Mouse (Mus musculus): ENCODE results near the gene Vangl1.

Vangl1 gene

DNA sequence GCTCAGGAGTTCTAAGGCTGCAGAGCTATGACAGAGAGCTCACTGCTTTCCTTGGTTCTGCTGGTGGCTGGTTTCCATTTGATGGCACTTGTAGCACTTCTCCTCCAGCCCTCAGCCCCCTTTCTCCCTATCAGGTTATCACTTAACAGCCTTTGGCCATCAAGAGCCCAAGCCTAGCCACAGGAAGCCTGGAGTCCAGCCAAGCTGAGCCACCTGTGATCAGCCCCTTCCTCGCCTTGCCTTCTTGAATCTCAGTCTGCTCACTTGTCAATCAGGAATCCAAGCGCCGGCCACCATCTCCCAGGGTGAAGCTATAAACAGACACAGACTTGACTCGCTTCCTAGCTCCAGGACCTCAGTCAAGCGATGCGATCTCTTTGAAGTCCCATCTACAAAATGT is 6.0 kb downstream of the Vangl1 start:
- DNase-seq (ENCODE audit: low read depth, low spot score) = no peak

DNA sequence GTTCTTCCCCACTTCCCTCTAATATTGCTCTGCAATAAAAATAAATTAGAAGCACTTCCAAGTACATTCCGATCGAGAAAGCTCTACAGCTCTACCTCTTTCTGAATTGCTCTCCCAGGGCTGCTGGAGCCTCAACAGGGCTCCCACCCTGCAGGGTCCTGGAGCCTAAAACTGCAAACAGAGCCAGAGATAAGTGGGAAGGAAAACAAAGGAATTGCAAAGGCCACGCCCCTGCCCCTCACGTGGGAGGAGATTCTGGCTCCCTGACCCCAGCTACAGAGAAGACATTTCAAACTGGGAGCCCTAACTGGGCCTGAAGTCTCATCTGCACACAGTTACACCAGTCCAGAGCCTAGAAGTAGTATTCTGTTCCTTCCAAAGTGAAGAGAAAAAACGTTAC is 6.7 kb downstream of the Vangl1 start:
- no peak for DNase-seq (ENCODE audit: low read depth, low spot score)

DNA sequence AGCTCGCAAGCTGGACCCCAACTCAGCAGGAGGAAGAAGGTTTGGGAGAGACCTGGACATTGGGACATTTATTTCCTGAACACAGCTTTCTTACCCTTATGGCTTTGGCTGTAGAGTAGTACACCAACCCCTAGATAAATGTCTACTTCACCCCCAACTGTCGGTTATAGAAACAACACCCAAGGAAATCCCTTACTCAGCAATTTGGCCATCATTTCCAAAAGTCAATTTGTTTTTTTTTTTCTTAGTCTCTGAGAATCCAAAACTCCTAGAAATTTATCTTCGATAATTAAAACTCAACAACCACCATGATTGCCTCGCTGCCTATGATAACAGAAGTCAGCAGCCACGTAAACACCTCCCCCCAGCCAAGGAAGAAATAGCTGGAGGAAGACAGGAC is 7.3 kb downstream of the Vangl1 start:
- no peak for DNase-seq (ENCODE audit: low read depth, low spot score)

DNA sequence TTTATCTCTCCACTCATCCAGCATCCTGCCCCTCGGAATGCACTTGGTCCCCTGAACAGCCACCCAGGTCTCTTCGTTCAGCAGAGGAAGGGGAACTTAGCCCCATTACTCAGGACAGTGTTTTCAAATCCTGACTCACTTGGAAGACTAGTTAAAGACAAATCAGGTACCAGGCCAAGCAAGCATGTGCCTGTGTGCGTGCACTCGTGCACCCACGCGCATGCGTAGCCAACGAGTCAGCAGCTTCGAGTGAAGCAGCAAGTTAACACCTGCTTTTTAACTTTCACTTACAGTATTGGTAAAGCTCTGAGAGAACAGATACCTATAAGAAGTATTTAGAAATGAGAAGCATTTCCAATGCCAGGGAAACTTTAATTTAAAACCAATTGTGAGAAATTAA is 8.3 kb downstream of the Vangl1 start:
- DNase-seq (ENCODE audit: low read depth, low spot score) = no peak

DNA sequence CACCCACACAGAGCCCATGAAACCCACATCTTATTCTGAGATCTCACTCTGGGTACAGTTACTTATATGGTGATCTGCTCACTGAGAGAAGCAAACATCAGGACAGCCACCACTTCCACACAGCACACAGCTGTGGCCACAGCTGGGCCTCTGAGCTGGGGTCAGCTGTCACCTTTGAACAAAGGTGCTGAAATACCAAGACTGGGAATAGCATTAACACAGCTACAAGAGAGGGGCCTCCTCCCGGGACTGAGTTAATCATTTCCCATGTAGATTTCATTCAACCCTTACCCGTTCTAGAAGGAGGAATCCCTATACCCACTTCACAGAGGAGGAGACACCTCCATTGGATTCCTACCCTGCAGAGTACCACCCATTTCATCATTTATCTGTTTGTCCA is 8.7 kb downstream of the Vangl1 start:
- DNase-seq (ENCODE audit: low read depth, low spot score) = no peak

DNA sequence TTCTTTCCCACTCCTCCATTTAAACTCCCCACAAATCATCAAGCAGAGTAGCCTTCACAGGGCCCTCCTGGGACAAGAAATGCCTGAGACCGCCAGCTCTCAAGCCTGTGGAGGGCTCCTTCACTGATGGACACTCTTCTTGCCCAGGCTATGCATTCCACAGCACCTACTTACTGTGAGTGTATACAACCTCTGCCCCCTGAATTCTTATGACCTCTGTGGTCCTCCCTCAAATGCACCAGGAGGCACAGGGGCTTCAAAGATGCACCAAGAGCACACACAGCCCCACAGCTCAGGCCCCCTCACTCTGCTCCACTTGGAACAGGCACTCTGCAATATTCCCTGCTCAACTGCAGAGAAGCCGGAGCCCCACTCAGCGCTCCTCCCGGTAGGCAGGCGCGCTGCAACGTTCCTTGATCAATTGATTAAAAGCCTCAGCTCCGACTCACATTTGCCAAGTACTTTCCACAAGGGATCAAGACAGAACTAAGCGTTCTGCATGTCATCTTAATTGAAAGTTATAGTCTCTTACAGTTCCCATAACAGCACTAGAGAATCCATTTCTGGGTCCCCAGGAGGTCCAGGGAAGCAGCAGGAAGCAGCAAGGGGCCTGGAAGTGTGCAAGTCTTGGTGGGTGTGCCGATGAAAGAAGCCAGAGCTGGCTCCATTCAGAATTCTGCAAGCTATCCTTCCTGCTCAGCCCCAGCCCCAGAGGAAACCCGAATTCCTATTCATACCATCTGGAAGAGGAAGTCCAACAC is 10.0 kb downstream of the Vangl1 start:
- no peak for DNase-seq (ENCODE audit: low read depth, low spot score)

DNA sequence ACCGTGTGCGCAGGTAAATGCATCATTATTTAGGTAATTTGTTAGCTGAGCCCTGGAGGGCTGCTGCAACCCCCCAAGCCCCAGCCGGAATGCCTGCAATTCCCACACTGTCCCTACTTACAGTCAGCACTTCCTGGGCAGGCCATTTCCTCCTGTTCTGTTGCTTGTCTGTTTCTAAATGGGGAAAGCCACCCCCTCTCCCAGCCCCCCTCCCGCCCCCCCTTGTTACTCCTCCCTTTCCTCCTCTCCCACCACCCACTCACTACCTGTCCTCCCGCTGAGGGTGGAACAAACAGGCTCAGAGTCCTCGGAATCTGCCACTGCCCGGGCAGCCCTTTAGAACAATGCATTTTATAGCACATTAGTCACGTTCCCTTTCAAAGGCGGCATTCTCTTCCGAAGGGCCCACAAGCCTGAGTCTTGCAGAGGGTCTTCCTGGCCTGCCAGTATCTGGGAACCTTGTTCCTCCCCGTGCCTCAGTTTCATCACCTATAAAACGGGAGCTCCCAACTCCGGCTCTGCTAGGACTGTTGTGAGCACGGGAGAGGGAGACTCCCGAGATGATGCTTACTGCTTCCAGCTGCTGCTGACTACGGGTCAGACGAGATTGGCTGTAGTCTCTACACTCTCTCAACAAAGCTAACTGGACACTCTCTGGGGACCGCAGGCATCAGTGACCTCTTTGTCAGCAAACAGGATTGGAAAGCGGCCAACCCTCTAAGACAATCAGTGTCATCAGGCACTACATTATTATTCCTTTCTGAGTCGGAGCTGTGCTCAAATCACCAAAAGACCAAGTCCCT is 10.8 kb downstream of the Vangl1 start:
- DNase-seq (ENCODE audit: low read depth, low spot score) = peak; percentile 67

DNA sequence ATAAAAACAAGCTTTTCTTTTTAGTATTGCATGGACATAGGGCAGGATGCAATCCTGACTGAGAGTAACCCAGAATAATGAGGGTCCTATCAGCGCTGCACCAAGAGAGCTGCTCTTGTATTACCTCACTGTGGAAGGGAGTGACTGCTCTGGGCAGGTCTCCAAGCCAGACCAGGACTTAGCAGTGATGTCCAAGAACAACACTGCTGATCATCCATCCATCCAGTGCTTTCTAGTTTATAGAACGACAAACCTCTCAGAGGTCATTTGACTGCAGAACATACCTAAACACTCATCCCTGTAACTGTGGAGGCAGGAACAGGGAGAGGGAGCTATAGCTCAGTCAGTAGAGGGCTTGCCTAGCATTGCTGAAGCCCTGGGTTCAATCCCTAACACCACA is 11.9 kb downstream of the Vangl1 start:
- no peak for DNase-seq (ENCODE audit: low read depth, low spot score)

DNA sequence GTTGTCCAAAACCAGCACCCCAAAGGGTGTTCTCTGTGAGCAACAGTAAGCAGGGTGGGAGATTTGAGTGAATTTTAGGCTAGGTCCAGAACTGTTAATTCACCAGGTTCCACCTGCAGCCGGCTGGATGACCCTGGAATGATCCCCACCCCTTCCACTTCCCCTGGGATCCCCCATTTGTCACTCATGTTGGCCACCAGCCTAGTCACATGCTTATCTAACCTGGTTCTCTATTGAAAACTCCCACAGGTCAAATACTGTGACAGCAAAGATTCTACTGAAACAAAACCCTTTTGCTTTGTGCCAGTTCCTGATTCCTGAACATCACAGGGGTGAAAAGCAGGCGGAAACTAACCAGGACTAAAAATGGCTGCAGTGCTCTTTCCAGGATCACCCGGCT is 12.9 kb downstream of the Vangl1 start:
- DNase-seq (ENCODE audit: low read depth, low spot score) = no peak

DNA sequence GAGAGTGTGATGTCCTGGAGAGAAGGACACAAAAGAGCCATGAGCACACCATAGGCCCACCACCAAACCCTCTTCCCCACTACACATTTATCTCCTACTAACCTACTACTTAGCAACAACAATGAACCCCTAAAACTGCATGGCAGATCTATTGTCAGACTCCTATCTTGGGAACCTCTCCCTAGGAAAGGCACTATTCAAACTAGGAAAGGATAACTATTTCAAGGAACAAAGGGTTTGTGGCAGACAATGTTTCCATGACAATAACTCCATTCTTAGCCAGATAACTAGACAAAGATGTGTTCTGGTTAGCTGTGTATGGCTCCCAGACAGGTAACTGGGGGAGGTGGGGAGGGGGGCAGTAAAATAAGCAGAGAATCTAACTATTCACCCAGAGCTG is 13.9 kb downstream of the Vangl1 start:
- no peak for DNase-seq (ENCODE audit: low read depth, low spot score)

DNA sequence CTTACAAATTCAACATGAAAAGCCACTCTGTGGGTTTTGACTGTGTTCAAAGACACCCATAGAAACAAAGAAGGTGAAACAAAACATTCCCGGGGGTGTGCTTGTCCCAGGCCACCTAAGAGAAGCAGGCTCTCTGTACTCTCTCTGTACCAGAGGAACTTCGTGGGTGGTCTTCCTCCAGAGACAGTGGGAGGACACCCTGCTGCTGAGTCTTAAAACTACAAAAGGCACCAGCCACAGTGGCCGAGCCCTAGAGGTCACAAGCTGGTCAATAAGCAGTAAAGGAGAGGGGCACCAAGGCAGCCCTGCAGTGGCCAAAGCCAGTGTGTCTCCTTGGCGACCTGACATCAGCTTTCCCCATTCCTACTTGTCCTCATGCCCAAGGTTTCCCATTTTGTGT is 14.5 kb downstream of the Vangl1 start:
- no peak for DNase-seq (ENCODE audit: low read depth, low spot score)

DNA sequence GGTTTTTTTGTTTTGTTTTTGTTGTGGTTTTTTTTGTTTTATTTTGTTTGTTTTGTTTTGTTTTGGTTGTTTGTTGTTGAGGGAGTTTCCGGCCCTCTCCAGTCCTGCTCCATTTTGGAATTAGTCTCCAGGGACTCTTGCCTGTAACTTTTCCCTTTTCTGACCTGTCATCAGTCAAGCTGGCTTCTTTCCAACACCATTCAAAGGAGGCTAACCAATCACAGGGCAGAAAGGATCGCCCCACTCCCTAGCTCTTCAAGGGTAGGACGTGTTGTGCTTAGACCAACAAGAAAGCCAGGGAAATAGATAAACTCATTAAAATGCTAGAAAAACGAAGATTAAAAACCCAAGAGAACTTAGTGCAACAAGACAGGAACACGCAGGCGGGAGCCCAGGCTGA is 15.5 kb downstream of the Vangl1 start:
- DNase-seq (ENCODE audit: low read depth, low spot score) = no peak

DNA sequence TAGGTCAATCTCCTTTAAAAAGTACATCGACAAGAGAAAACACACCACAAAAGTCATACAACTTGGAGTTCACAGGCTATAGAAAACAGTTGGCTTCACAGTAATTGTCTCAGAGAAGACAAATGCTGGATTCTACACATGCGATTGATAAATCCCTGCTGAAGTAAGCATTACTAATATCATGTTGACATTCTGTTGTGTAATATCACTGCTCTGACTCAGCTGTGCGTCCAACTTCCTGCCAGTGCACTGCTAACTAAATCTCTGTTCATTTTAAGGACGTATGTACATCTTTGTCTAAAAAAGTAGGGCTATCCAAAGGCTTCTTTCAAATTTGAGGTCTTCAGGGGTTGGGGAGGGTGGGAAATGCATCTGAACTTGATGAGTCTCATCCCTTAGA is 17.1 kb downstream of the Vangl1 start:
- no peak for DNase-seq (ENCODE audit: low read depth, low spot score)

DNA sequence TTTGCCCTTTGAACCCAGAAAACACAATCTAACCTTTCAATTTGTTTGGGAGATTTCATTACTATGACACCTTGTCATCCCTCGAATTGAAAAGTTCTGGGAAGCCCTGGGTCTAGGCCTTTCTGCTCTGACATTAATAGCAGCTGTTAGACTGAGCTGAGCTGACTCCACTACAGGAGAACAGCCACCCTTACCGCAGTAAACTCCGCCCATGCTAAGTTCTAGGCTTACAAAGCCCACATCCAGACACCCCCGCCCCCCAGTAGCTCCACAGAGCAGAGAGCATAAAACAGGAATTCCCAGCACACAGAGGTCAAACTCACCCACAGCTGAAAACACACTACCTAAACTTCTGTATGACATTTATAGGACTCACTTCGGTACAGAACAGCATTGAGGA is 19.8 kb downstream of the Vangl1 start:
- DNase-seq (ENCODE audit: low read depth, low spot score) = no peak

DNA sequence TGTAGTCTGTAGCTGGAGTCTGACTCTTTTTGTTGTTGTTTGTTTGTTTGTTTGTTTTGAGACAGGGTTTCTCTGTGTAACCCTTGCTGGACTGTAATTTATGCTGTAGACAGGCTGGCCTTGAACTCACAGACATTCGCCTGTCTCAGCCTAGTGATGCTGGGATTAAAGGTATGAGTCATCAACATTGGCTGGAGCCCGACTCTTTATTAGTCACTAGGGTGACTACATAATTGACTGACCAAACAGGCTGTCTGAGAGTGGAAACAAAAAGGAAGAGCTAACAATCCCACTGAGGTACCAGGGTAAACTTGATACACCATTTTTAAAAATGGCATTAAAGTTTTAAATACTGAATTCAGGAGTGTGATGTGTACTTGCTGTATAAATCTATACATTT is 21.9 kb downstream of the Vangl1 start:
- DNase-seq (ENCODE audit: low read depth, low spot score) = no peak

DNA sequence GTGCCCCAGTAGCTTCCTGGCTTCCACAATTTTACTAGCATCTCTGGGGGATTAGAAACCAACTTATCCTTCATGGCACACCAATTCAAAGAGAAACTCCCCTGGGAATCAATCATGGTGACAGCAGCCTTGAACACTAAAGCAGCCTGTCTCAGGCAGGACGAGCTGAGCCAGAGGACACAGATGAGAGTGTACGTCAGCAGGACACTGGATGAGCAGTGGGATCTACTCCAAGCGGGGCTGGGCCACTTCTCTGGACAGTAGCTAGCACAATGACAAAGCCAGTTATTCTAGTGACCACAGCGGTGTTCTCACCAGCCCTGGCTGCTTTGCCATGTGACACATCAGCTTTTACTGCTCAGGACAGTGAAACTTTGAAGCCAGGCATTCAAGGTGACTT is 23.3 kb downstream of the Vangl1 start:
- no peak for DNase-seq (ENCODE audit: low read depth, low spot score)

DNA sequence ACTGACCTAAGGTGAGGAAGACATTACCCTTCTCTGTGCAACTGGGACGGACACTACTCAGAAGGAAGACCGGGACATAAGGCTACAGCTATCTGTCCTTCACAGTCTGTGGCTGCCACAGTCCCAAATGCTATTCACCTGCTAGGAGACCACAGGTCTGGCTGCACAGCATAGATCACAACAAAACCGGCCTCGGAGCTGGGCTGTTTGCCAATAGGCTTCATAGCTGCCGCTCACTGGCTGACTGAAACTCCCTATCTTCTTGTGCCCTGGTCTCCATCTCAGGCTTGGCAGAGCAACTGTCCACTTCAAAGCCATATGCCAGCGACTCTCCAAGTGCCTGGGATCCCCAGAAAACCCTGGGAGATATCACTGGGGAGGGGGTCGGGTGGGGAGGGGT is 23.7 kb downstream of the Vangl1 start:
- no peak for DNase-seq (ENCODE audit: low read depth, low spot score)

DNA sequence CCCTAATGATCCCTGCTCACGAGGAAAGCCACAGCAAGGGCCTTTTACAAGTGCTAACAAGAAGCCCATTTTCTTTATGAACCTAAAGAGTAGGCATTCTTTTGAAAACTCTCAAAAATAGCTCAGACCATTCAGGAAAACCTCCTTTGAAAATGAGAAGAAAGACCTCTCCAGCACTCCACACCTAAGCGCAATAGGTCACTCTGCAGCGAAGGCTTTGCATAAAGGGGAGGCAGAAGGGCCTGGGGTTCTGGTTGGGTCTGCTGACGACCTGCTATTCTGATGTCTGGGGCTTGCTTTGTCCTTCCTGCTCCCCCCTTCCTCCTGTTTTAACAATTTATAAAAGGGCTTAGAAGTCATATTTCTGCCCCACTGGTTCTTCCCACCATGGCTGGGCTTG is 24.6 kb downstream of the Vangl1 start:
- DNase-seq (ENCODE audit: low read depth, low spot score) = peak; percentile 17

DNA sequence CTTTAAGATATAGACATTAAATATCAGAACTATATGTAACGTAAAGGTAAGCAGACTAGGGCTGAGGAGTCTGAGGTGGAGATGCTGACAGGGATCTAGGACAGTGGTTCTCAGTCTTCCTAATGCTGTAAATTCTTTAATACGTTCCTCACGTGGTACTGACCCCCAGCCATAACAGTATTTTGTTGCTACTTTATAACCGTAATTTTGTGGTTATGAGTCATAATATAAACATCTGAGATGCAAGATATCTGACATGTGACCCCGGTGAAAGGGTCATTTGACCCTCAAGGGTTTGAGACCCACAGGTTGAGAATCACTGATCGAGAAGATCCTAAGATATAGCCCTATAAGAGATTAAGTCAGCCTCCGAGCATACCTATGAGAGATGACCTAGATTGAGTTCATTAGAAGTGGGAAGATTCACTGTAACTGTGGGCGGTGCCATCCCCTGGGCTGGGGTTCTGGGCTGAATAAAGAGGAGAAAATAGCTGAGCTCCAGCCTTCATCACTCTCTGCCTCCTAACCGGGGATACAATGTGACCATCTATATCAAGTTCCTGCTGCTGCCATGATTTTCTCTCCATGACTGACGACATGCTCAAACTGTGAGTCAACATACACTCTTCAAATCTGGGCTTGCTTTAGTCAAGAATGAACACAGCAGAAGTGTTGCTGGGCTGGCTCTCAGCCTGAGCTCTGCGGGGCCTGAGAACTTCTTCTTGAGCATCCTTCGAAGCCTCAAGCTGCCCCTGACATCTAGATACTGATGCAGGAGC is 26.5 kb downstream of the Vangl1 start:
- DNase-seq (ENCODE audit: low read depth, low spot score) = no peak

DNA sequence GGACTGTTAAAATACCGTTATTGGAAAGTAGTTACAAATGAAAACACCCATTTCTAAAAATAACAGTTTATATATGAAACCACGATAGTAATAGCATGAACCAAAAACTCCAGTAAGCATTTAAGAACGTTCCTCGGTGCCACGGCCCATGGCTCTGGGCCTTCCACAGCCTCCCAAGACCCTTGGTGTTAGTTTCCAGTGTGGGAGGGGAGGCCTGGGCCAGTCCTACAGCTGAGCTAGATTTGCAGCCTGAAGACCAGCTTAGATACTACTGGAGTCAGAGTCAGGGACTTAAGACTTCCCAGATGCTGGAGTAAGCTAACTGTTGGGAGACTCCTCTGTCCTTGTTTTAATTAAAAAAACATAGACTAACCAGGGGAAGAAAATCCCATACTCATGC is 28.4 kb downstream of the Vangl1 start:
- DNase-seq (ENCODE audit: low read depth, low spot score) = no peak

DNA sequence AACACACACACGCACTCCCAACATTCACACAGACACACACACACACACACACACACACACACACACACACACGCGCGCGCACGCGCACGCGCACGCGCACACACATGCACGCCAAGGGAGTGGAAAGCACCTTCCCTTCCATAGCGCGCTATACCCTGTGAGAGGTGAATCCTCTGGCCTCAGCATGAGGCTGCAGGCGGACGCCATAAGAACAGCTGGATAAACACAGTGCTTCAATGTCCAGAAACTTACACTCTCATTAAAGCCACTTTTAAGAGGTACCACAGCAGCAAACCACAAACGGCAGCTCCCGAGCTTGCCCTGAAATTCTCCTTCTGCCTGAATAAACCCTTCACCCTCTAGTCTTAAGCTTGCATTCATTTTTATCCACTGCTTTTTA is 28.8 kb downstream of the Vangl1 start:
- DNase-seq (ENCODE audit: low read depth, low spot score) = no peak

DNA sequence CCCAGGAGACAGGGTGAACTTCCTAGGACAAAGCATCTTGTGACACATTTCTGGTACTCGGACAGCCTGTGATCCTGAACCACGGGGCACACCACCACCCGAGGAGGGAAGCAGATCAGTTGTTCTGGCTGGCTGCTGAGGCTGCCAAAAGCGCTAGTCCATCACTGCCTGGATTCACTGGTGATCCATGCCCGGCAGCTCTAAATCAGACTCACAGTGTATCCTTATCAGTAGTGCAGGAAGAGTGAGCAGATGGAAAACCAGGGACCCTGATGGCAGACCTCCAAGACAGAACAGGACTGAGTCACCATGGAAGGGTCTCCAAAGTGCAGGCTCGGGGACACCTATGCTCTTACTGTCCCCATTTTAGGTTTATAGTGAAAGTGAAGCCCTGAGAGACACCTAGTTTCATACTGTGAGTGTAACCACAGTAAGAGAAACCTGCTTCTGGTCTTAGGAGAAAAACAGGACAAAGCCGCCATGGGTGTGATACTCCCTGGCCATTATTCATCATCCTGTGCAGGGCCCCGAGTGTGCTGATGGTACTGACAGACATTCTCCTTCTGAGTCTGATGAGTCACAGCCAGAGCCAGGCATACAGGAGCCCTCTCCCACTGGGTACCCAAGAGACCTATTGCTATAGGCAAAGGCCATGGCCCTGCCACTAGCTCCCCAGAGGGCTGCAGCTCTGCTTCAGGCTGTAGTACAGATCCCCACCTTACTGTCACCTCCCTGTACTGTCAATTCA is 30.2 kb downstream of the Vangl1 start:
- no peak for DNase-seq (ENCODE audit: low read depth, low spot score)
